Mouse (Mus musculus): ENCODE data around the gene Zfp423. TPM values are rescaled to one million over a fixed set of nuclear protein-coding genes. Genes with fewer than 3 reads are reported as not detected.

The Zfp423 gene
- total RNA-seq, 2 experiments from 2014 or later, result 6.1 to 6.7 TPM

DNA sequence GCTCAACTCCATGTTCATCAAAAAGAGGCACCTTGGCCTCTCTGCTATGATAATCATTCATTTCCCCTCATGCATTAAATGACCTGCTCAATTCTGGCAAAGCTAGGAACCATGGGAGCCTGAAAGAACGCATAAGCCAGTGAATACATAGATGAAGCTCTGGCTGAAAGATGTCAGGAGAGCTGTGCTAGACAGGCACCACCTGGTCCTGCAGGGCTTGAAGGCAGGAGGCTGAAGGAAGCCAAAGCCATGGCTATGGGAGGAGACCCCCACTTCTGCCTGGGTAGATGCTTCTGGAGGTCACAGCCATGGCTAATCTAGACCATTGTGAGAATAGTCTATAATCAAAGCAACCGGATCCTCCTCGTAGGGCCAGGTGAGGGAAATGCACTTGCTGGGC lies 183.5 kb downstream of the Zfp423 start:
- intact Hi-C loops (cut with DNase I), result no loop called here

DNA sequence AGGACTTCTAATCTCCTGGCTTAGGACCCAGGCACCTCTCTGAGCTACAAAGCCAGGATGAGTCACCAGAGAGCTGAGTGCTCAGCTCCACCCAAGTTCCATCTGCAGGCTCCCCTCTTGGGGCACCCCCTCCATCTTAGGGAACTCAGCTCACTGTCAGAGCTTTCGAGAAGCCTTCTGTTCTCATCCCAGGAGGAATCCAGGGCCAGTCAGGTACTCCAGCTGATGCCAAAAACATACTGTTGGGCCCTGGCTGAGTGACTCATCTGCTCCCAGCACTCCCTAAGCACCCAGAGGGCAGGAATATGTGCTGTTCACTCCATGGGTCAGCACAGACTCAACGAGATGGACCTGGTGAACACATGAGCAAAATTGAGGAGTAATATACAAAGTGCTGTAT lies 184.4 kb downstream of the Zfp423 start:
- intact Hi-C loops (cut with DNase I), result no loop called here
- no peak for DNase-seq (ENCODE audit: low spot score)

More for the DNA sequence above, 183.5 kb downstream of the Zfp423 start:
- DNase-seq (ENCODE audit: low spot score), result no peak

GRCm38 (mm10) chr8:87772894-87773502 lies 186.4 kb downstream of the Zfp423 start:
- DNase-seq (ENCODE audit: low spot score), result no peak
- intact Hi-C loops (cut with DNase I), result no loop called here

DNA sequence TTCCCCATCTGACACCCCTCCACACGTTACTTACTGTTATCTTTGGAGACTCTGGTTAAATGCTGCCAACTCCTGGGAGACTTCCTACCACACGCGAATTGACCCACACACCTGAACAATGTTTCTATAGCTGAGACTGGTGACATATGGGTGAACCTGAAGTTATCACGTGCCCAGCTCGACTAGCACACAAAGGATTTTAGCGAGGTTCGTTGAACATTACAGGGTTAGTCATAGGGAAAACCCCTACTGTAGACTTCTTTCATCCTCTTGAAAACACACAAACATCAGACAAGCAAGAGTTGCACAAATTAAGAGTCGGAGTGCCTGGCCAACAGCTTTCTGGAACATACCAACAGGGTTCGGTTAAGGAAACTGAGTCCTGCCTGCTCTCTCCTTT lies 191.5 kb downstream of the Zfp423 start:
- DNase-seq (ENCODE audit: low spot score), result no peak
- intact Hi-C loops (cut with DNase I), result no loop called here

DNA sequence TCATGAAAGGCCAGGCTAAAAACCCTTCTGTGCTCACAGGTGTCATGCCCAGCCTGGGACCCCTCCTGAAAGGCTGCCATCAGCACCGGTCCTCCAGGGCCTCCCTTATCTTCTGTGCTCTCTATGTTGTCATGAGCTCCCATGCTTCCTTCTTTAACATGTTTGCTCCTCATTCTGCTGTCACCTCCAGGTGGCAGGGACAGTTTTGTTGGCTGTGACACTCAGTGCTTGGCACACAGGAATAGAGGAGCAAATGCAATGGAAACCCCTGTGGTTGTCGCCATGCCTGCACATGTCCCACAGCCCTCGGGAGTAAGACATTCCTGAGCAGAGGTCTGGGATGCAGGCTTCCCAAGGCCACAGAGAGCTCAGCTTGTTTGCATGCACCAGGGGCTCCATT lies 194.1 kb downstream of the Zfp423 start:
- intact Hi-C loops (cut with DNase I), result no loop called here
- DNase-seq (ENCODE audit: low spot score), result no peak

DNA sequence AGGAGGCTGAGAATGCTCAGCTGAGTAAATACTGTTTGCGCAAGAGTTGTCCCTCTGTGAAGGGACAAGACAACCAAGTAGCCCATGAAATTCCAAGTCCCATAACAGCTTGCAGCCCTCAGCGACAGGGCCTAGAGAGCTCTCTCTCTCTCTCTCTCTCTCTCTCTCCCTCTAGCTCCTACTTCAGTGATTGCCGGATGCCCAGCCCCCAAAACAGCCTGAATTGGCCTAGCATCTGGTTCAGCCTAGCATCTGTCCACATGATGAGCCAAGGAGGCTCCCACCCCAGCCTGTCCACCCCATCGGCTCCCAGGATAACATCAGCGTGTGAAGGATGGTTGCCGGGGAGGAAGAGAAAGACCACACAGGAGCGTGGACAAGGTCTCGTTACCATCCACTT lies 200.6 kb downstream of the Zfp423 start:
- DNase-seq (ENCODE audit: low spot score), result no peak
- intact Hi-C loops (cut with DNase I), result no loop called here

DNA sequence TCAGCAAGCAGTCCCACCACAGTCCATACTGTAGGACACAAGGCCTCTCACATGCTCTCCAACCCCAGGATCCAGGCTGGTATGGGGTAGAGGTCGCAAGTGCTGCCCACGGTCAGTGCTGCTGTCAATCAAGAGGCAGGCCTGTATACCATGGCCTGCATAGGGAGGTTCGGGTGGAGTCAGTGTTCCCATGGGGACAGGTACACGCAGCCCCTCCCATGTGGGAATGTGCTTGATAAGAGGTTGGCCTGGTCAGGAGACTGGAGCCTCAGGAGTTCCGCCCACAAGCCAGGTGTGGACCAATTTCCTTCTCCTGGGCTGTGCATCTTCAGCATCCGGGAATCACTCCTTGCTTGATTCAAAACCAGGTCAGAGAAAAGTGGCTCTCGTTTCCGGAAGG lies 204.5 kb downstream of the Zfp423 start:
- intact Hi-C loops (cut with DNase I), result loop anchor here (5.0 kb wide), 1 partner anchor 93 kb away; no protein-coding TSS in a partner anchor
- DNase-seq (ENCODE audit: low spot score), result no peak

DNA sequence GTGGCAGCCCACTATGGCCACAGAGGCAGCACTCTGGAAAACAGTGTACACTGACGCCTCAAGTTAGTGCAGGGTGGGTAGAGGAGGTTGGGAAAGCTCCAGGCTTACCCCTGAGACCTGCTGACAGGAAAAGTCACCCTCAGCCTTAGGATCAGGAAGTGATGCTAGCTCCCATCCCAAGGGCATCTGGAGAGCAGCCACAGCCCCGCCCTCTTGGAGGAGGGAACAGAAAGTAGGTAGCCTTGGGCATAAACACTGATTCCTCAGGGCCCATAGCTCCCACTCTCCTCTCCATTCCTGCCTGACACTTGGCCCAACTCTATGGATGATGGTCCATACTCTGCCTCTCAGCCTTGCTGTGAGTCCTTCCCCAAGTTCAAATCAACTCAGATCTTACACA lies 205.8 kb downstream of the Zfp423 start:
- DNase-seq (ENCODE audit: low spot score), result no peak
- intact Hi-C loops (cut with DNase I), result loop anchor here (5.0 kb wide), 1 partner anchor 91 kb away; no protein-coding TSS in a partner anchor

DNA sequence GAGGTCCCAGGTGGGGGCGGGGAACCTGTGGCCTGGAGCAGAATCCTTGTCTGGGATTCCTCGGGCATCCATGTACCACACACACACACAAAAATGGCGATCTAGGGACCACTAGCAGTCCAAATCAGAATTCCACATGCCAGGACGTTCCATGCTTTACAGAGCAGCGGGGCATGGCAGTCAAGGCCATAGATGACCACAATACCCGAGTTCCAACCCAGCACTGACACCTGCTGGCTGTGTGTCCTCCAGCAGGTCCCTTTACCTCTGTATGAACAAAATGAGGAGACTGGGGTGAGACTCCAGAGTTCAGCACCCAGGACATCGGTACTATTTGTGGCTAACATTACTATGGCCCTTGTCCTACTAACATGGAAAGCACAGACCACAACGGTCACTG lies 206.2 kb downstream of the Zfp423 start:
- intact Hi-C loops (cut with DNase I), result loop anchor here (5.0 kb wide), 1 partner anchor 91 kb away; no protein-coding TSS in a partner anchor

DNA sequence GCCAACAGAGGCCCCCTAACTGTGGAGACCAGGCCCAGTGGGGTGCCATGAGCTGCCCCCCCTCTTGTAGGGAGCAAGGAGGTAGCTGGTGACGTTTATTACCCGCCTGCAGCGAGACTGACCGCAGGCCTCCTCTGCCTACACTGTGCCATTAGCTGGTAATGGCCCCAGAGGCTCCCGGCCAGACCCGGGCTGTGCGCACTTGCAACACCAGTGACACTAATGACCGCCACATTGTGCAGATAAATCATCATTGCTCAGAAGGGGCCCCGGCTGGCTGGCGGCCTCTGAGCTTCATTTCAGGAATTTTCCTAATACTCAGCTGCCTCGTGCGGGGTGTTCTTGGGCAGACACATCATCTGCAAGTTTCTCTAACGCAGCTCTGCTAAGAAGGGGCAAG lies 206.7 kb downstream of the Zfp423 start:
- intact Hi-C loops (cut with DNase I), result loop anchor here (5.0 kb wide), 1 partner anchor 90 kb away; no protein-coding TSS in a partner anchor
- DNase-seq (ENCODE audit: low spot score), result no peak

More for the DNA sequence above, 206.2 kb downstream of the Zfp423 start:
- DNase-seq (ENCODE audit: low spot score), result no peak

- peak; percentile 12 for DNase-seq (ENCODE audit: low spot score)
- intact Hi-C loops (cut with DNase I), result loop anchor here (5.0 kb wide), 1 partner anchor 150 kb away; no protein-coding TSS in a partner anchor
Observed at GRCm38 (mm10) chr8:87747582-87747981, 211.8 kb downstream of the Zfp423 start.

DNA sequence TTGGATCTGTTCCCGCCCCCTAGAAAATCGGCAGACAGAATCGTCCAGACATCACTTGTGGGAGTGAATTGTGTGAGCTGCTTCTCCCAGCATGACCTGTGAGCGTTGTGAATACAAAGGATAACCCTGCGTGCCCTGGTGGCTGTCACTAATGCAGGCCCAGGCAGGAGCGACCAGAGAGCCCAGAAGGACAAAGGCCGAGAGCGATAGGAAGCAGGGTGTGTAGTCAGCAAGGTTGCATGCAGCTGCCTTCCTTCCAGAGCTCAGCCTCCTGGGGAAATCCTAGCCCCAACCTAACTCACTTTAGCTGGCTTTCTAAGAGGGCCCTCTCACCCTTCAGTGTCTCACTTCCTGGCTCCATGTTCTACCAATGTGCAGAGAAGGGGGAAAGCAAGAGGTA lies 212.3 kb downstream of the Zfp423 start:
- no peak for DNase-seq (ENCODE audit: low spot score)
- intact Hi-C loops (cut with DNase I), result loop anchor here (5.0 kb wide), 1 partner anchor 150 kb away; no protein-coding TSS in a partner anchor

GRCm38 (mm10) chr8:87746072-87746471 lies 213.3 kb downstream of the Zfp423 start:
- DNase-seq (ENCODE audit: low spot score), result peak; percentile 39
- intact Hi-C loops (cut with DNase I), result loop anchor here (5.0 kb wide), 1 partner anchor 149 kb away; no protein-coding TSS in a partner anchor

DNA sequence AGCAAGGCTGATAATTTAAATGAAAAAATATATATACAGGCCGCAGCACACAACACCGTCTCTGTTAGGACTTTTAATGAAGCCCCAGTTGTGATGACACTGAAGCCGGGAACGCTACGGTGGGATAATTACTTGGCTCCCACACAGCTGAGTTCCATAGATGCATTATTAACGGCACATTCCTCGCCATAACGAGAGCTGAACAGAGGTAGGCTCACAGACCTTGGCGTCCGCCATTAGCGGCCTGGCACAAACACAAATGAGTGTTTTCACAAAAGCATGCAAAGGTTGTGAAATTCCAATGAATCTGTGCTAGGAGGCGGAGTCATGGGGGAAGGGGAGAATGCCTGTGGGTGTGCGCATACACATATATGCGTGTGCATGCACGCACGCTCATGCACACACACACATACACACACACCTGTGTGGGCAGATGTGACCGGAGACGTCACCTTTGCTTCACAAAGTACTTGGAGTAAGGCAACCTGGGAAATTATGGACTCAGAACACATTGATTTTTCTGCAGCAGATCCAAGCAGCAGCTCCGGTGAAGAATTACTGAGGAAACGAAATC lies 214.2 kb downstream of the Zfp423 start:
- intact Hi-C loops (cut with DNase I), result loop anchor here (5.0 kb wide), 1 partner anchor 148 kb away; no protein-coding TSS in a partner anchor
- DNase-seq (ENCODE audit: low spot score), result no peak

GRCm38 (mm10) chr8:87744556-87744955 lies 214.8 kb downstream of the Zfp423 start:
- no peak for DNase-seq (ENCODE audit: low spot score)
- intact Hi-C loops (cut with DNase I), result no loop called here

DNA sequence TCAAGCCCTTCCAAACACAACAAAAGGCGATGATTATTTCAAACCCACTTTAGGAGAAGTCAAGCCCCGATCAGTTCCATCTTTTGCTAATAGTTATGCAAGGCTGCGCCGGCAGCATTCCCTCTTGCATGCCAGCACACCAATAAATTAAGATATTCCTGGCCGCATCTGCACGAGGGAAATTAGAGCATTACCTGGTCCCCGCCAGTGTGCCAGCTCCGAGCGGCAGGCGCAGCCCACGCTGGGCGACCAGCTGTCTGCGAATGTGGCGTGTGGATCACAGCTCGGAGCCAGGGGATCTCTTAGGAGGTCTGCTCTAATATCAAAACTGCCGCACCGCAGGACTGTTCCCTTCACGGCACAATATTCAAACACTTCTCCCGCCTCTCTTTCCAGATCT lies 217.4 kb downstream of the Zfp423 start:
- DNase-seq (ENCODE audit: low spot score), result no peak
- intact Hi-C loops (cut with DNase I), result no loop called here

DNA sequence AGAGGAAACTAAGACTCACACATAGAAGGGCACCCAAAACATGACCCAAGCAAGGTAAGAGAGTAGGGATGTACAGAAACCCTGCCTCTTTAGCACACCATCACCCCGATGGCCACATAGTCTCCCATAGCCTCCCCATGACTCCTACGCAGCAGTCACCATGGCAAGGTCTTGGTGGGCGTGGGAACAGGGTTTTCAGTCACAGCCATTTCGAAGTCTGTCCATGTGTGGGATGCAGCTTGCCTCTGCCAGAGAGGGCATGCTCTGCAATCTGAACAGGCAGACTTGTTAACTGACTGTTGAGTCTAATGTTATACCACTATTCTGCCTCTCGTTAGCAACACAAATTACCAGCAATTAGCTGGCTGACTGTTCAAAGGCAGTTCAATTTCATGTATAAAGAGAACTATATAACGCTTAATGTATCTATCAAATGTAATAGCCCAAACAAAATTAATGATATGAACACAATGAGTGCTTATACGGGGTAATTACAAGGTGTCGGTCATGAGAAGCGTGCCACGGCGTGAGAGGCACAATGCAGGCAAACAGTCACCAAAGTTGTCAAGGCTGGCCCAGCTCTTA lies 218.4 kb downstream of the Zfp423 start:
- DNase-seq (ENCODE audit: low spot score), result no peak
- intact Hi-C loops (cut with DNase I), result no loop called here

GRCm38 (mm10) chr8:87737900-87738299 lies 221.5 kb downstream of the Zfp423 start:
- intact Hi-C loops (cut with DNase I), result no loop called here
- DNase-seq (ENCODE audit: low spot score), result peak; percentile 38

- intact Hi-C loops (cut with DNase I), result no loop called here
- DNase-seq (ENCODE audit: low spot score), result no peak
Observed at GRCm38 (mm10) chr8:87734902-87735301, 224.5 kb downstream of the Zfp423 start.

DNA sequence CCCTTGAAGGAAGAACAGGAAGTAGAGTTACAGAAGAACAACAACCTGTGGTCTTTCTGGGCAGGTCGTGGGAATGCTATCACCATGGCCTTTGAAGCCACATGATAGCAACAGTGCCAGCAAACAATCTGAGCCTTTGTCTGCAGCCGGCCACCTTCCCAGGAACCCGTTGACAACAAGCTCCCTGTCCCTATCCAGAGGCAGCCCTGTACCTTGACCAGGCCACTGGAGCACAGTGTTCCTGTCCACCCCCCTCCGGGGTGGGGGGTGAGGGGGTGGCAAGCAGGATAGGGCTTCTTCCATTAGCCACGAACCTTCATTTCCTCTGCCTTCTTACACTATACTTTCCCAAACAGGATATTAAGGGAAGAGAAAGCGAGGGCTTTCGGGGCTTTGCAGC lies 224.9 kb downstream of the Zfp423 start:
- intact Hi-C loops (cut with DNase I), result no loop called here
- no peak for DNase-seq (ENCODE audit: low spot score)

- no peak for DNase-seq (ENCODE audit: low spot score)
- intact Hi-C loops (cut with DNase I), result no loop called here
Observed at GRCm38 (mm10) chr8:87731062-87731461, 228.3 kb downstream of the Zfp423 start.

Measured in heart, postnatal 25 days (tissue).